Comparison of ENCODE assay signal across 10 mouse cellular contexts in genomic region chr3:26297869-26298268, GRCm38 (mm10). TPM values are rescaled to one million over a fixed set of nuclear protein-coding genes. Genes with fewer than 3 reads are reported as not detected.
"Had no signal": no experiment of that assay in that cellular context is flagged by ENCODE, and none has a peak within 500 bp of the region (broad histone marks: within the 10 kb centered on the region; RNA-seq: fewer than 3 reads in every experiment).

No protein-coding gene starts in this region.

- DNase-seq: kidney, adult 2 months; kidney, postnatal 25 days; layer of hippocampus, adult 9-11 months; lung, adult 18-20 months; lung, postnatal 10 days; lung, postnatal 36 days; thymus, adult 18-20 months; thymus, postnatal 36 days had no signal

RNA-seq across cellular contexts. Expression of gene Nlgn1, which starts 34.4 kb away (rescaled TPM):
- polyA plus RNA-seq: liver, embryonic 12.5 days; spleen, adult 2 months had no signal
